Mouse (Mus musculus): Measurements from ENCODE around the gene I0C0044D17Rik. TPM values are rescaled to one million over a fixed set of nuclear protein-coding genes. Genes with fewer than 3 reads are reported as not detected.

The I0C0044D17Rik gene
- total RNA-seq, 1 experiment, result 0.13 TPM

DNA sequence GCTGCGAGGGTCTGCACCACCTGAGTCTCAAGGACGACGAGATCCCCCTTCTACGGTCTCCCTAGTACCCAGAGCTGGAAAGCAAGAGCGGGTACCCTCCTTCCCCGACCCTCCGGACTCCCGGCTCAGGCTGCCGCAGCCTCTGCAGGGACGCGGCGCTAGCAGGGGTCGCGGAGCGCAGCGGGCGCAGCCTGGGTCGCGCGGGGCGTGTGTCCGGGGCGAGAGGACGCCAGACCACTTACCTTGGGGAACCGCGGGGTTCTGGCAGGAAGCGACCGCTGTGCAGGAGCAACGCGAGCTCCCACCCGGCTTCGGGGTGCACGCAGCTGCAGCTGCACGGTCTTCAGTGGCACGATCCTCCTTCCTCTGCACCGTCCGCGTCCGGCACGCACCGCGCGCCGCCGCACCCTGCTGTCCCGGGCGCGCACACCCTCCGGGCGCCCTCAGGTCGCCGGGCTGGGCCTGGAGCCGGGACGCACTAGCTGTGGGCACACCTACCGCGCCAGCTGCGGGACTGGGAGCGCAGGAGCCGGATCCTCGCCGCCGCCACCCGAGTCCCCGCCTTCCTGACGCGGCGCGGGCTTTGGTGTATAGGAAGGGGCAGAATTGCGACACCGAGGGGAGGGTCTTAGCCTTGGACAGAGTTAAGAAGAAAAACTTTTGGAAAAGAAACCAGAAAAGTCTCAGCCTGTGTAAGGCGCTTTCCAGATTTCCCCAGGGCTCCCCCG, 6.3 kb downstream of the I0C0044D17Rik start, which contains the start of gene Kank4:
Gene Kank4 (minus strand): TSS at position 354 of the 728 bp plus-strand sequence.
- Histone ChIP-seq H3K4me1 (ENCODE audit: control insufficient read depth in 2 of 2, insufficient read depth in 2 of 2, low read length in 2 of 2, poor library complexity in 1 of 2) (peaks cover 2 to 9% of the 10 kb centered on the region in 2 experiments; a peak in 2 of 4 replicates), H3K9ac (ENCODE audit: insufficient read depth, low read depth, low read length, poor library complexity, severe bottlenecking) (peak within 1 kb of the TSS; percentile 69), H3K27ac (ENCODE audit: insufficient read depth, low read depth, low read length, poor library complexity, severe bottlenecking) (no peak within 1 kb of the TSS), H3K4me3 (ENCODE audit: insufficient read depth in 1 of 2, low read depth in 1 of 2, low read length in 2 of 2, poor library complexity in 1 of 2, severe bottlenecking in 1 of 2) (peak within 1 kb of the TSS; percentile 84 to 88), H3K9me3 (ENCODE audit: control insufficient read depth, insufficient read depth, low read depth, low read length) (no peaks in the 10 kb centered on the region), H3K36me3 (ENCODE audit: control insufficient read depth, insufficient read depth, low read length, poor library complexity, severe bottlenecking) (no peaks in the 10 kb centered on the region)
- TF ChIP-seq ZC3H11A (IDR thresholded peaks at IDR 0.05; ENCODE audit: borderline replicate concordance, low read depth, low read length), result no peak
- peak; percentile 23; the same call in 1 of the 2 replicates for TF ChIP-seq HCFC1 (IDR thresholded peaks at IDR 0.05; ENCODE audit: borderline replicate concordance, insufficient read depth, low read length)
- in situ Hi-C loops (cut with MboI; ENCODE audit: low sequenced_read_pairs in 2 of 2, unreplicated experiment in 2 of 2), result no loop called here
- no peak for DNase-seq (ENCODE audit: low read depth, low spot score)

DNA sequence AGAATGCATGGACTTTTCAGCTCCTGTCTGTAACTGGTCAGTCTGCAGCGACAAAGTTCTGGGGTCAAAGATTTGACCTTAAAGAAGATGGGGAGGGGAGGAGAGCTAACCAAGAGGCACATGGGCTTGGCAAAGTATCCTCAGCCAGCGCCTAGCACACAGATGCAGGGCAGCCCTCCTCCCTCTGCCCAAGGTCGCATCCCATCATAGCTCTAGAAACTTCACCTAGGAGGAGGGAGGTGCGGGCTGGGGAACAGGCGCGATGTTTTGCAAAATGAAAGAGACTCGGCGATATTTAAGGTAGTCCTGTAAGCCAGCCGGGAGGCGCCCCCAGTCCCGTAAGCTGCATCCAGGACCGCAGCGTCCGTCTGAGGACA, 6.8 kb downstream of the I0C0044D17Rik start:
- no peak for DNase-seq (ENCODE audit: low read depth, low spot score)
- Histone ChIP-seq H3K9ac (ENCODE audit: insufficient read depth, low read depth, low read length, poor library complexity, severe bottlenecking) (peak overlapping the region; percentile 69; the same call in 1 of the 2 replicates), H3K27ac (ENCODE audit: insufficient read depth, low read depth, low read length, poor library complexity, severe bottlenecking) (no peak overlapping the region), H3K4me3 (ENCODE audit: insufficient read depth in 1 of 2, low read depth in 1 of 2, low read length in 2 of 2, poor library complexity in 1 of 2, severe bottlenecking in 1 of 2) (peak overlapping the region; percentile 84 to 88), H3K9me3 (ENCODE audit: control insufficient read depth, insufficient read depth, low read depth, low read length) (no peaks in the 10 kb centered on the region), H3K36me3 (ENCODE audit: control insufficient read depth, insufficient read depth, low read length, poor library complexity, severe bottlenecking) (no peaks in the 10 kb centered on the region), H3K4me1 (ENCODE audit: control insufficient read depth in 2 of 2, insufficient read depth in 2 of 2, low read length in 2 of 2, poor library complexity in 1 of 2) (peaks cover 2 to 15% of the 10 kb centered on the region in 2 experiments; a peak in 2 of 4 replicates)
- in situ Hi-C loops (cut with MboI; ENCODE audit: low sequenced_read_pairs in 2 of 2, unreplicated experiment in 2 of 2), result no loop called here
- no peak for TF ChIP-seq MAFK (IDR thresholded peaks at IDR 0.05; ENCODE audit: insufficient read depth, low read depth, low read length)
- TF ChIP-seq CHD2 (IDR thresholded peaks at IDR 0.05; ENCODE audit: low read depth, low read length), result no peak
- no peak for TF ChIP-seq ZC3H11A (IDR thresholded peaks at IDR 0.05; ENCODE audit: borderline replicate concordance, low read depth, low read length)
- no peak for TF ChIP-seq ZNF384 (IDR thresholded peaks at IDR 0.05; ENCODE audit: low read depth, low read length)
- TF ChIP-seq HCFC1 (IDR thresholded peaks at IDR 0.05; ENCODE audit: borderline replicate concordance, insufficient read depth, low read length), result no peak

- no peaks in the 10 kb centered on the region for H3K36me3 ChIP-seq (ENCODE audit: control insufficient read depth, insufficient read depth, low read length, poor library complexity, severe bottlenecking)
- in situ Hi-C loops (cut with MboI; ENCODE audit: low sequenced_read_pairs in 2 of 2, unreplicated experiment in 2 of 2), result no loop called here
- peaks cover 8 to 23% of the 10 kb centered on the region in 2 experiments for H3K4me1 ChIP-seq (ENCODE audit: control insufficient read depth in 2 of 2, insufficient read depth in 2 of 2, low read length in 2 of 2, poor library complexity in 1 of 2)
- no peak for DNase-seq (ENCODE audit: low read depth, low spot score)
- no peak overlapping the region for H3K9ac ChIP-seq (ENCODE audit: insufficient read depth, low read depth, low read length, poor library complexity, severe bottlenecking)
- peak overlapping the region; percentile 81; the same call in 1 of the 2 replicates for H3K27ac ChIP-seq (ENCODE audit: insufficient read depth, low read depth, low read length, poor library complexity, severe bottlenecking)
- no peaks in the 10 kb centered on the region for H3K9me3 ChIP-seq (ENCODE audit: control insufficient read depth, insufficient read depth, low read depth, low read length)
- TF ChIP-seq HCFC1 (IDR thresholded peaks at IDR 0.05; ENCODE audit: borderline replicate concordance, insufficient read depth, low read length) (no peak), MAFK (IDR thresholded peaks at IDR 0.05; ENCODE audit: insufficient read depth, low read depth, low read length) (no peak), CHD2 (IDR thresholded peaks at IDR 0.05; ENCODE audit: low read depth, low read length) (no peak), ZNF384 (IDR thresholded peaks at IDR 0.05; ENCODE audit: low read depth, low read length) (no peak), ZC3H11A (IDR thresholded peaks at IDR 0.05; ENCODE audit: borderline replicate concordance, low read depth, low read length) (no peak)
- H3K4me3 ChIP-seq (ENCODE audit: insufficient read depth in 1 of 2, low read depth in 1 of 2, low read length in 2 of 2, poor library complexity in 1 of 2, severe bottlenecking in 1 of 2), result no peak overlapping the region
Observed at GRCm38 (mm10) chr4:98806306-98806705, 17.3 kb downstream of the I0C0044D17Rik start.

- H3K9ac ChIP-seq (ENCODE audit: insufficient read depth, low read depth, low read length, poor library complexity, severe bottlenecking), result peak overlapping the region; percentile 26; the same call in 1 of the 2 replicates
- in situ Hi-C loops (cut with MboI; ENCODE audit: low sequenced_read_pairs in 2 of 2, unreplicated experiment in 2 of 2), result no loop called here
- no peaks in the 10 kb centered on the region for H3K9me3 ChIP-seq (ENCODE audit: control insufficient read depth, insufficient read depth, low read depth, low read length)
- H3K27ac ChIP-seq (ENCODE audit: insufficient read depth, low read depth, low read length, poor library complexity, severe bottlenecking), result peak overlapping the region; percentile 81; the same call in 1 of the 2 replicates
- no peak overlapping the region for H3K4me3 ChIP-seq (ENCODE audit: insufficient read depth in 1 of 2, low read depth in 1 of 2, low read length in 2 of 2, poor library complexity in 1 of 2, severe bottlenecking in 1 of 2)
- H3K4me1 ChIP-seq (ENCODE audit: control insufficient read depth in 2 of 2, insufficient read depth in 2 of 2, low read length in 2 of 2, poor library complexity in 1 of 2), result peaks cover 8 to 25% of the 10 kb centered on the region in 2 experiments
- H3K36me3 ChIP-seq (ENCODE audit: control insufficient read depth, insufficient read depth, low read length, poor library complexity, severe bottlenecking), result no peaks in the 10 kb centered on the region
- TF ChIP-seq ZNF384 (IDR thresholded peaks at IDR 0.05; ENCODE audit: low read depth, low read length) (peak; percentile 54; the same call in 1 of the 2 replicates), CHD2 (IDR thresholded peaks at IDR 0.05; ENCODE audit: low read depth, low read length) (no peak)
- no peak for DNase-seq (ENCODE audit: low read depth, low spot score)
Observed at GRCm38 (mm10) chr4:98805291-98806048, 18.2 kb downstream of the I0C0044D17Rik start.

Data from ES-E14 (cell line).